Mouse (Mus musculus): ENCODE measurements around the gene Galnt4.

Galnt4 gene

DNA sequence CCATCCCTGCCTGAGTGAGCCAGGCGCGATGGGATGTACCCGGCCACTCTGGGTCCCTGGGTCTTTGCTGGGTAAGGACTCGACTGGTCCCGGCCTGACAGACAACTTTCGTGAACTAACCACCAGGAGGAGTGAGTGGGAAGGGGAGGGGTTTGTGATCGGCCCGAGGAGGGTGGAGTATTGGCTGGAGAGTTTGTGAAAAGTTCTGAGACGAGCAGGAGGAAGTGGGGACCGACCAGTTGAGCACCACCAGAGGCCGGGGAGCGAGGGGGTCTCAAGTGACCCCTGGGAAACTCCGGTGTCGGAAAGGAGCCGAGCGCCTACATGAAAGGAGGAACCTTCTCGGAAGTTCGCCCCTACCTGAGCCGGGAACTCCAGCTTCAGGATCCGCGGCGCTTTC is at the start of gene Galnt4:
TSS of gene Galnt4 (plus strand) at position 196 of the 400 bp plus-strand sequence.
- DNase-seq (ENCODE audit: low spot score): peak; percentile 70

DNA sequence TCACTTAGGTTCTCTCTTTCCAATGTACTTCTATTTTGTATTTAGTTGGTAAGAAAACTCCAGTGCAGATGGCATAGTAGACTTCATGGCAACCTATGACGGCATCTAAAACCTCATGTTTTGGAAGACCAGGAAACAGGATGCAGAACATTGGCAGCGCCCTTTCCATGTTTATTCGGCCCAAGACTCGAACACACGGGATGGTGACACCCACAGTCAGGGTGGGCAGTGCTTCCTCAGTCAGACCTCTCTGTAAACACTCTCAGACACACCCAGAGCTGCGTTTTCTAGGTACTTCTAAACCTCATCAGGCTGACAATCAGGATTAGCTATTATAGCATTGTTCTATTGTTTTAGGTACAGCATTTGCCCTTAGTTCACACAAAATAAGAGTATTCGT is 47.4 kb upstream of the Galnt4 start:
- no peak for DNase-seq (ENCODE audit: low spot score)

- DNase-seq (ENCODE audit: low spot score): no peak
Measured at GRCm38 (mm10) chr10:99061418-99061817, 46.5 kb upstream of the Galnt4 start.

DNA sequence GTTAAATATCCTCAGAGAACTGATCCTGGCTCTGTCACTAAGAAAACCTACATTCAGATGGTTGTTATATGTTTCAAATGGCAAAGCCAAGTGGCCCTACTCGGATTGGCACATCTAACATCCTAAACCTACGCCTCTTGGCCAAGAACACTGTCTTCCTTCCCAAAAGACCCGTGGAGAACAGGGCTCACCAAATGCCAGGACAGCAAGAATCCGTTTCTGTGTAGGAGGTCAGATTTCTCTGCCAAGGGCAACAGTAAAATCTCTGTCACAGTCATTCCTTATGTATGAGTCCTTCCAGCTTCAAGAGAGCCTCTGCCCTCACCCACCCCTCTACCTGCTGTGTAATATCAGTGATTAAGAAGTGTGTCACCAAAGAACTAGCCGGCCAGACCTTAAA is 45.4 kb upstream of the Galnt4 start:
- DNase-seq (ENCODE audit: low spot score): no peak

DNA sequence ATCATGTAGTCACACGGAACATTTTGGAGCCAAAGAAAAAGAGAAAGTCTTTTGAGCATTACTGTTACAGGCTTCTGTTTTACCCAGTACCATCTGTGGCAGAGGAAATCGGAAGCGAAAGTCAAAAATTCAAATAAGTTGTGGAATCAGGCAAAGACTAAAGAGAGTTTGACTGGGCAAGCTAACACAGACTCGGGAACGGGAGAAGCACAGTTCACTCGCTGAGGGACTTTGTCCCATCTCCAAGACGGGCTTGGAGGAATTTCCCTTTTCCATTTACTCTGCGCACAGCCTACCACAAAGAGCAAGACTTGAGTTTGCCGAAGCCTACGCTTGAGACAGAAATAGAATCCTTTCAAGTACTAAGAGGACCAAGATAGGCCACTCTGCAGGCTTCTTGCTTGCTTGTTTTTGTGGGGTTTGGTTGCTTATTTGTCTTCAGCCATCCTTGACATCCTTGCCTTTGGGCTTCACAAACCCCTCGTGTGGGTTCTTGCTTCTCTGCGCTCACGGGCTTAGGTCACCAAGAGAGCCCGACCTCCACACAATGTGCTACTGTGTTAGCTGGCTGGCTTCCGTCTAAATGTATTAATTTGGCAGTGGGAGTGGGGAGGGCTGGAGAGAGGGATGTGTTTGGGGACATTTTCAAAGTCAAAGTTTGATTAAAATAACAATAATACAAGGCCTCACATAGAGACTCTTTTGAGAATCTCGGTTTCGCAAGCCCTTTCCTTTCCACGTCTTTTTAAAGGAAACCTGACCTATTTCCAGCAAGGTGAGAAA is 31.7 kb upstream of the Galnt4 start:
- DNase-seq (ENCODE audit: low spot score): no peak

DNA sequence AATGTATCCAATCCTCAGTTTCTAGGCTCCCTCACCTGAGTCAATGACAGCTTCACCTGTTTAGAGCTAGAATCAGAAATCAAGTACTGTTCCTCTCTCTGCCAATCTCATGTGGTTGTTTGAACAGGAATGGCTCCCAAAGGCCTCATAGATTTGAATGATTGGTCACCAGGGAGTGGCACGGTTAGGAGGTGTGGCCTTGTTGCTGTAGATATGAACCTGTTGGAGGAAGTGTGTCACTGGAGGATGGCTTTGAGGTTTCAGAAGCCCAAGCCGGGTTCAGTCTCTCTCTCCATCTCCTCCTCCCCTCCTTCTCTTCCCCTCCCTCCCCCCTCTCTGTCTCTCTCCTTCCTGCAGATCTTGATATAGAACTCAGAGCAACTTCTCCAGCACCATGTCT is 29.3 kb upstream of the Galnt4 start:
- DNase-seq (ENCODE audit: low spot score): no peak

DNA sequence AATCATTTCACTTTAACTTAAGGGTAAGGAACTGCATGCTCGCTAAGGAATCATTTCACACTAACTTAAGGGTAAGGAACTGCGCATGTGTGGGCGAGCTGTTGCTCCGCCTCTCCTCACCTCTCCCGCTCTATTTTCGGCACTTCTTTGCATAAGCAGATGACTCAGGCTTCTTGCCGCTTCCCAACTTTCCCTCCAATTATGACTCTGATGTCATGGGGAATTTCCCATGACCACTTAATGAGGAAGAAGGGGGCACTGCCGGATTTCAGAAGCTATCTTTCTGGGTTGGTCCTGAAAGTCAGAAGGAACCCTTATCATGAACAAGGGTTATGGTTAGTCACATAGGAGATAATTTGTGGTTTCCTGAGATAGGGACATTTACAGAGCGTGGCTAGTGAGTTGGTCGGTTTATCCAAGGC is 26.4 kb upstream of the Galnt4 start:
- DNase-seq (ENCODE audit: low spot score): peak; percentile 27

- peak; percentile 6 for DNase-seq (ENCODE audit: low spot score)
Measured at GRCm38 (mm10) chr10:99083431-99084003, 24.4 kb upstream of the Galnt4 start.

DNA sequence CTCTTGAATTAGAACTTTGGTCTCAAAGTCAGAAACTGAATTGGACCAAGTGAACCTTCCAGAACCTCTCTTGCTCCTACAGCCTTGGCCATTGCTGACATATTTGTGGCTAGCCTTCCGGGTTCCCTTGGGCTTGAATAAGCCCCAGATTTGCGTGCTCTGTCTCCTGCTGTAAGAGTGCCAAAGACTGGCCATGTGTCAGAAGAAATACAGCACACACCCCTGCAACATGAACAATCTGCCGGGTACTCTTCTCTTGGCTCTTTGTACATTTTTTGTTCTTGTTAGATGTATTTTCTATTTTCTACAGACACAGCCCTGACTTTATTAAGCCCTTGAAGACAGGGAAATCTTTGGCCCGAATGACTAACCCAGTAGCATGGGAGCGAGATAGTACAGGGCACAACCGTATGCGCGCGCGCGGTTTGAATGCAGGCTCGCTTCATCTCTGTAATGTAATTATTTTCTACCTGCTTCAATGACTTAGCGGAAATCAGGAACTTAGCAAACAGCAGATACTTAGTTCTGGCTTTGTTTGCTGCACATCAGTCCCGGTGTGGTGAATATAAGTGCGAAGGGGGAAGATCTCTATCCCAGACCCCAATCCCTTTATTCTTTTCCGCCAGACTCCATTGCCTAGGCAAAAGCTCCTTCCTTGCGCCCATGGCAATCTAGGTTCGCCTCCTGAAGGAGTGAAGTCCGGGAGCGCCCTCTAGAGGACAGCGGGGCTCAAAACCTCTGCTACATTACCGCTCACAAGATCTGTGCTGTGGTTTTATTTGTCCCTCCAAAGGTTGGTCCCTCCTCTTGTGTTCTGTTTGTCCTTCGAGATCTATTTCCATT is 23.3 kb upstream of the Galnt4 start:
- DNase-seq (ENCODE audit: low spot score): peak; percentile 91

DNA sequence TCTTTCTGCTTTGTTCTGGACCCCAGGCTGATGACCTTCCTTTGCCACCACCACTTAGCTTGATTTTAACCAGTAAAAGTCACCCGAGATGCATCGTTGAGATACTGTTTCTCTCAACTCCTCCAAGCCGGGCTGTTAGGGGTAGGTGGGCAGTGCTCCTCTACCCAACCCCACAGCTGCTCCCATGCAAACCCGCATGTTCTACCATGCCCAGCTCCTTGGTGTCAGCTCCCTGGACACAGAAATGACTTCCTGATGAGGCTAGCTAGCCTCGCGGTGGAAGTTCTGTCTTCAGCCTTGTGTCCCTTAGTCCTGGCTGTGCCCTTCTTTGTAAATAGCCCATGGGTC is 22.7 kb upstream of the Galnt4 start:
- no peak for DNase-seq (ENCODE audit: low spot score)

- peak; percentile 1 for DNase-seq (ENCODE audit: low spot score)
Measured at GRCm38 (mm10) chr10:99086029-99086428, 21.9 kb upstream of the Galnt4 start.

DNA sequence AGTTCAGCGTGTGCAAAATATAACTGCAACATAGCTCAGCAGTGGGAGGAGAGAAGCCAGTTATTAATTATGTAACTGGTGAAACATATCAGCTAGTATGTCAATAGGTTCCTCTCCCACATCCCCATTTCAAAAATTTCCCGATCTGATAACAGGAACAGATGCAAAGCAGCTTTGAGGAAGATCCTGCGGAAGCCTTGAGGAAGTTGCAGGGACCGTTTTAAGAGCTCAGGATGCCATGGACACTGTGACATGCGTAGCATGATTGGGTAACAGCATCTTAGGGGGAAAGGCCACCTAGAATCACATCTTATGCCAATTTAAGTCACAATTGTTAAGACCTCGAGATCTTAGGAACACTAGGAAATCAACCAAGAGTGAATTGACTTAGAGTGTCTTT is 18.1 kb upstream of the Galnt4 start:
- no peak for DNase-seq (ENCODE audit: low spot score)

DNA sequence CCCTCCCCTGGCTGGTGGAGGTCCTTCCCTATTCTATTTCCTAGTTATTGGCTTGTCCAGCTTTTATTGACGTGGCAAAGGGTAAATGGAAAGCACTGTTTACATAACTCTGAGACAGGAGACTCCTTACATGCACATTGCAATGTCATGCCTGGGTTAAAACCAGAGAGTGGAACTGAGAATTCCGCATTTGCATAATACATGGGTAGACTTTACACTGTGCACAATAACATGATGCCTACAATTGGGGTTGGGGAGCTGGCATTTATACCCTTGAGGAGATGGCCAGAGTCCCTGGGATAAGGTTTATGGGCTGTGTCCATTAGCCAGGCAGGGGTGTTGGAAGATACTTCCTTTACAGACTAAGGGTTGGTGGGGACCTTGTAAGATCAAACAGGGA is 14.6 kb upstream of the Galnt4 start:
- no peak for DNase-seq (ENCODE audit: low spot score)

DNA sequence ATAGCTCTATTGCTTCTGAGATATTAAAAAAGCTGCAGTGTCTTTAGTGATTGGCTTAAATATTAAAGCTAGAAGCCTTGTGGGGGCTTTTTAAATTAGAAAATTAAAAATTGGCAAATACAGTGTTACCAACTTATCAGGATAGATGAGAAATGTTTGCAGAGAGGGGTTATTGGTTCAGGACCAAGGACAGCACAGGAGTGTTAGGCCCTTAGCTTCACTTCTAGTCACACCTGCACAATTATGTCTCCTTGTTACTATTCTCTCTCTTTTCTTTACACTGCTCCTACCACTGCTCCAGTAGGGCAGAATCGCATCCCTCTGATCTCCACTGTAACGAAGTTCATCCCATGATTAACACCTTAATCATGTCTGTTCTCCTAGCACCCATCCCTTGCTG is 12.8 kb upstream of the Galnt4 start:
- no peak for DNase-seq (ENCODE audit: low spot score)

GRCm38 (mm10) chr10:99097374-99097773 is 10.6 kb upstream of the Galnt4 start:
- DNase-seq (ENCODE audit: low spot score): no peak

DNA sequence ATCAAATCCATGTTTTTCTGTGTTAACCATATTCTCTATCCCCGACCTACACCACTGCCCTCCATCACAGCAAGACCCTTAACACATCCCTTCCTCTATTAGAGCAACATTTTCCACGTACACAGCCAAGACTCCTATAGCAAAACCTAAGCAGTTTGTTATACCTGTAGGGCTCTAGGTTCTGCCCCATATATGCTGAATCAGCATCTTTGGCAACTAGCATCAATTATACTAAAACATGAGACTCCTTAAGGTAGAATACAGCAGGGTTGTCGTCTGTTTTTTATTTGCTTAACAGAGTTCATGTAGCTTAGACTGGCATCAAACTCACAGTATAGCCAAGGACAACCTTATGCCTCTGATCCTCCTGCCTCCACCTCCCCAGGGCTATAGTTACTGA is 2.4 kb upstream of the Galnt4 start:
- no peak for DNase-seq (ENCODE audit: low spot score)

GRCm38 (mm10) chr10:99106311-99106702 is 1.7 kb upstream of the Galnt4 start:
- no peak for DNase-seq (ENCODE audit: low spot score)

DNA sequence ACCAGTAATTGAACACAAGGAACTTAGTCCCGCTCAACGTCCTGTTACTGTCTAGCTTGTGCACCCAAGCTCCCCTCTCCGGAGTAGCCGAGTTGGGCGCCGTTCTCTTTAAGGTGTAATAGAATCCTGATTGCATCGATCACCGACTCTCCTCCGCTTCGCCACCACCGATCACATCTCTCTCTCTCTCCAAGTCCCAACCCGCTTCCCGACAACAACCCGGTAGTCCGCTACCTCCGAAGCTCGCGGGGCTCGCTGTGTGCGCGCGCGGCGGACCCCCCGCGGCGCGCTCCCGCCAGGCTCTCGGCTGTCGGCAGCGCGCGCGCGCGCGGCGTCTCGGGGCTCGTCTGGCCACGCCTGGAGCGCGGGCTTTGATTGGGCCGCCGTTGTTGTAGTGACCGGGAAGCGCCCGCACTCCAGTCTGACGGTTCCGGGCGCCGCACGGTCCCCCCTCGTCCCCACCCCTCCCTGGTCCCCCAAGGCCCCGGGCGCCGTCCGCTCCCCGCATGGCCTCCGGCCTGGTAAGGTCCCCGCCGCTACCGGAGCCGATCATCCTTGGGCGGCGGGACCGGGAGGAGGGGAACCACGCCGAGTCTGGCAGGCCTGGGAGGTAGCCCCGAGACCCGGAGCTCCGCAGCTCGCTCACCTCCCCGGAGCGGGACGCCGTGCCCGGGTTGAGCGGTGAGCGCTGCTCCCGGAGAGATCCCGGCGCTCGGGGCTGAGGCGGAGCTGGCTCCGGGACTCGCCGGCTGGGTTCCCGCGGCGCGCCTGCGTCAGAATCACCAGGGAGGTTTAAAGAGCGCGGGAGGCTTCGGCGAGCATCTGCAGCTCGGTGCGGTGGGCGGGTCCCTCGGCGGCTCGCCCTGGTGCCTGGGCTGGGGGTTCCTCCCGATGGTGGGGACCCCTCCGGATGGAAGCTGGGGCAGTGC is 992 bp upstream of the Galnt4 start, which contains the start of gene Poc1b:
TSS of gene Poc1b (plus strand) at position 334 of the 929 bp plus-strand sequence.
- peak; percentile 81 for DNase-seq (ENCODE audit: low spot score)

DNA sequence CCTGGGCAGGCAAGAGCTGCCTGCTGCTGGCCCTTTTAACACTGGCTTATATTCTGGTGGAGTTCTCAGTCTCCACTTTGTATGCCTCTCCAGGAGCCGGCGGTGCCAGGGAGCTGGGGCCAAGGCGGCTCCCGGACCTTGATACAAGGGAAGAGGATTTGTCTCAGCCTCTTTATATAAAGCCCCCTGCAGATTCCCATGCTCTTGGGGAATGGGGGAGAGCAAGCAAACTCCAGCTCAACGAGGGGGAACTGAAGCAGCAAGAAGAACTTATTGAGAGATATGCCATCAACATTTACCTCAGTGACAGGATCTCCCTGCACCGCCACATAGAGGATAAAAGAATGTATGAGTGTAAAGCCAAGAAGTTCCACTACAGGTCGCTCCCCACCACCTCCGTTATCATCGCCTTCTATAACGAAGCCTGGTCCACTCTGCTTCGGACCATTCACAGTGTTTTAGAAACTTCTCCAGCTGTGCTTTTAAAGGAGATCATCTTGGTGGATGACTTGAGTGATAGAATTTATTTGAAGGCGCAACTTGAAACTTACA is 548 bp downstream of the Galnt4 start:
- DNase-seq (ENCODE audit: low spot score): no peak

GRCm38 (mm10) chr10:99113533-99113932 is 5.6 kb downstream of the Galnt4 start:
- DNase-seq (ENCODE audit: low spot score): no peak

DNA sequence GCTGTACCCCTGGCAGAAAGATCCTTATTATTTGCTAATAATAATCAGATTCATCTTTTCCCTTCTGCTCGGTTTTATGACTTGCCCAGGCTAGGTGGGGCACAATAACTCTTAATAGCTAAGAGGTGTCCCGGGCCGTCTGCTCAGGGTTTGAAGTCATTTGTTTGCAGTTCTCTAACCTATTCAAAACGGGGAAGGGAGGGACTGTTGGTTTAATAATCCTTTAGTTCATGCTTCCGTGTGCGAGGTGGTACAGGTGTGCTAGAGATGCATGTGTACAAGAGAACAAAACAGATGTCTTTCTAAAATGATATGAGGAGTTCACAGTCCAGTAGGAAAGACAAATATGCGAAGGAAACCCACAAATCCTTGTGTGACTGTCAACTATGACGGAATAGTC is 6.3 kb downstream of the Galnt4 start:
- no peak for DNase-seq (ENCODE audit: low spot score)

Measured in layer of hippocampus, adult 11-12 months (tissue).